Mouse (Mus musculus): ENCODE measurements around the gene Vnn1. TPM values are rescaled to one million over a fixed set of nuclear protein-coding genes. Genes with fewer than 3 reads are reported as not detected.

The Vnn1 gene
- 13.0 and 13.5 TPM in 2 replicates for polyA plus RNA-seq (2011; ENCODE audit: insufficient read depth, insufficient read length, low read depth, missing spikeins)

DNA sequence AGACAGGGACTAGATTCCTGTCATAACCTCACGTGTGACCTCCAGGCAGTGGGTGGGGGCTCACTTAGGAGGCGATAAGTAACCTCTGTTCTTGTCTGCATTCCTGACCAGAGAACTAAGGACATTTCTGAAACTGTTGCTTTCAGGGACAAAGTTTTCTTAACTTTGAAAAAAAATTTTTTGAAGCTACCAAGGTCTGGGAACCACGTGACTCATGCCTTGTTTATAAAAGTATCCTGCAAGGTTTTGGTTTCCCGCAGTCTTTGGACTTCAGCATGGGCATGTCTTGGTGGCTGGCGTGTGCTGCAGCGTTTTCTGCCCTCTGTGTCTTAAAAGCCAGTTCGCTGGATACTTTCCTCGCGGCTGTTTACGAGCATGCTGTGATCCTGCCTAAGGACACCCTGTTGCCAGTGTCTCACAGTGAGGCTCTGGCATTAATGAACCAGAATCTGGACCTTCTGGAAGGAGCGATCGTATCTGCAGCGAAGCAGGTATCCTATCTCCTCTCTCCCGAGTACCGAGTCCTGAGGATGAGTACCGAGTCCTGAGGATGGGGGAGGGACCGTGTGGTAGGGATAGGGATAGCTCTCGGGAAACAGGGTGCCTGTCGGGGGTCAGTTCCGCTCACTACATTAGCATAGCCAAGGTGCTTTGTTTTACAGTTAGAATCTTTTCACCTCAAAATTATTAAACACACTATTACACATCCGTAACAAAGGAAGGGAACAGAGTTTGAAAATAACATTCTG lies at the start of gene Vnn1:
Gene Vnn1, plus strand, starts transcription at position 88 of the 749 bp plus-strand sequence.
- no peaks in the 10 kb centered on the region for H3K4me1 ChIP-seq (ENCODE audit: control insufficient read depth, insufficient read depth, low read length)
- H3K27me3 ChIP-seq (ENCODE audit: control insufficient read depth, insufficient read depth, low read length, poor library complexity, severe bottlenecking): no peaks in the 10 kb centered on the region
- H3K27ac ChIP-seq (ENCODE audit: insufficient read depth, low read length): no peak within 1 kb of the TSS
- H3K4me3 ChIP-seq (ENCODE audit: low read depth, low read length): no peak within 1 kb of the TSS
- no peaks in the 10 kb centered on the region for H3K9me3 ChIP-seq (replicated peaks; ENCODE audit: control insufficient read depth, insufficient read depth, low read length, poor library complexity, severe bottlenecking)
- TF ChIP-seq POLR2A (IDR thresholded peaks at IDR 0.05; ENCODE audit: insufficient read depth, low read length) (no peak), EP300 (IDR thresholded peaks at IDR 0.05; ENCODE audit: insufficient read depth, low read depth, low read length) (no peak), CTCF (IDR thresholded peaks at IDR 0.05; ENCODE audit: low read depth, low read length) (no peak)
- H3K9ac ChIP-seq (ENCODE audit: low read depth, poor library complexity, severe bottlenecking): no peak within 1 kb of the TSS
- H3K36me3 ChIP-seq (ENCODE audit: control insufficient read depth, insufficient read depth, low read length, poor library complexity, severe bottlenecking): no peaks in the 10 kb centered on the region

DNA sequence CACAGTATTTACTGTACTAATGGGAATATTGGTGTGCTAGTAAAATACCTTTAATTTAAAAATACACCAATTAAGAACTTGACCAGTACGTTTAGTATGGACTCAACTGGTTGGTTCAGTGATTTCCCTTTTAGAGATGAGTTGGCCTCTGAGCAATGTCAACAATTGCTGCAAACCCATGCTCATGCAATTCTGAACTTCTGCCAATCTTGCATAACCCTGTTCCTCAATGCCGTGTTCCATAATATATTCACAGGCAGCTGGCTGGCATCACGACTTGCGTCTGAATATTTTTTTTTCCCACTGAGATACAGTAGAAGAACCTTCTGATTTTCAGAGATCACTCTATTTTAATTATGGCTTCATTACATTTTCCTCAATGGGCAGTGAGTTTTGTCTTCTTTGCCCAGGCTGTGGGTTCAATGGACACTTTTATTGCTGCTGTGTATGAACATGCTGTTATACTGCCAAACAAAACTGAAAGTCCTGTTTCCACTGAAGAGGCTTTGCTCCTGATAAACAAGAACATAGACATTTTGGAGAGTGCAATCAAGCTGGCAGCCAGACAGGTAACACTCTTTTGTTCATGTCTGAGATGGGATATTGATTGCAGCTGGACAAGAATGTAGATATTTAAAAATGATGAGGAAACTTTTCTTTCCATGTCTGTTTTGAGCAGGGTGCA lies 43.1 kb upstream of the Vnn1 start, which contains the start of gene Vnn3:
Gene Vnn3, plus strand, starts transcription at position 235 of the 685 bp plus-strand sequence.
- H3K27me3 ChIP-seq (ENCODE audit: control insufficient read depth, insufficient read depth, low read length, poor library complexity, severe bottlenecking): no peaks in the 10 kb centered on the region
- no peaks in the 10 kb centered on the region for H3K4me1 ChIP-seq (ENCODE audit: control insufficient read depth, insufficient read depth, low read length)
- peaks cover 9% of the 10 kb centered on the region for H3K9me3 ChIP-seq (replicated peaks; ENCODE audit: control insufficient read depth, insufficient read depth, low read length, poor library complexity, severe bottlenecking)
- no peak within 1 kb of the TSS for H3K27ac ChIP-seq (ENCODE audit: insufficient read depth, low read length)
- TF ChIP-seq EP300 (IDR thresholded peaks at IDR 0.05; ENCODE audit: insufficient read depth, low read depth, low read length) (no peak), CTCF (IDR thresholded peaks at IDR 0.05; ENCODE audit: low read depth, low read length) (no peak)
- H3K4me3 ChIP-seq (ENCODE audit: low read depth, low read length): no peak within 1 kb of the TSS
- no peaks in the 10 kb centered on the region for H3K36me3 ChIP-seq (ENCODE audit: control insufficient read depth, insufficient read depth, low read length, poor library complexity, severe bottlenecking)
- no peak within 1 kb of the TSS for H3K9ac ChIP-seq (ENCODE audit: low read depth, poor library complexity, severe bottlenecking)

DNA sequence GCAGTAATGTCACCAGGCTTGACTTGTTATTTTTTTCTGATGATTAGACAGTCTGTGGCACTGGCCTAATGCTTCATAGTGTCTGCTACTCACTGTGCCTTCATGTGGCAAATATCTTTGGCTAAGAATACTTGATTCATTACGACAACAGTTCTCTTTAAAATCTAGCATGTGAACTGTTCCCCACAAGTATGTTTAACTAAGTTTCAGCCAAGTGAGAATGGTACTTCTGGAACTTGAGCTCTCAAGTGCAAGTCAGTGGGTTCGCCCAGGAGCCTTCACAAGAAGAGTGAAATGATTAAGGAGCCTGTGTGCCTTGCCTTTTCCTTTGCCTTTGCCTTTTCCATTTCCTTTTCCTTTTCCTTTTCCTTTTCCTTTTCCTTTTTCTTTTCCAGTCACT lies 42.4 kb upstream of the Vnn1 start:
- no peak for TF ChIP-seq CTCF (IDR thresholded peaks at IDR 0.05; ENCODE audit: low read depth, low read length)
- no peak for TF ChIP-seq POLR2A (IDR thresholded peaks at IDR 0.05; ENCODE audit: insufficient read depth, low read length)
- no peak for TF ChIP-seq EP300 (IDR thresholded peaks at IDR 0.05; ENCODE audit: insufficient read depth, low read depth, low read length)
- Histone ChIP-seq H3K36me3 (ENCODE audit: control insufficient read depth, insufficient read depth, low read length, poor library complexity, severe bottlenecking) (no peaks in the 10 kb centered on the region), H3K9me3 (replicated peaks; ENCODE audit: control insufficient read depth, insufficient read depth, low read length, poor library complexity, severe bottlenecking) (peaks cover 9% of the 10 kb centered on the region), H3K4me3 (ENCODE audit: low read depth, low read length) (no peak overlapping the region), H3K4me1 (ENCODE audit: control insufficient read depth, insufficient read depth, low read length) (no peaks in the 10 kb centered on the region), H3K9ac (ENCODE audit: low read depth, poor library complexity, severe bottlenecking) (no peak overlapping the region), H3K27ac (ENCODE audit: insufficient read depth, low read length) (no peak overlapping the region), H3K27me3 (ENCODE audit: control insufficient read depth, insufficient read depth, low read length, poor library complexity, severe bottlenecking) (no peaks in the 10 kb centered on the region)

DNA sequence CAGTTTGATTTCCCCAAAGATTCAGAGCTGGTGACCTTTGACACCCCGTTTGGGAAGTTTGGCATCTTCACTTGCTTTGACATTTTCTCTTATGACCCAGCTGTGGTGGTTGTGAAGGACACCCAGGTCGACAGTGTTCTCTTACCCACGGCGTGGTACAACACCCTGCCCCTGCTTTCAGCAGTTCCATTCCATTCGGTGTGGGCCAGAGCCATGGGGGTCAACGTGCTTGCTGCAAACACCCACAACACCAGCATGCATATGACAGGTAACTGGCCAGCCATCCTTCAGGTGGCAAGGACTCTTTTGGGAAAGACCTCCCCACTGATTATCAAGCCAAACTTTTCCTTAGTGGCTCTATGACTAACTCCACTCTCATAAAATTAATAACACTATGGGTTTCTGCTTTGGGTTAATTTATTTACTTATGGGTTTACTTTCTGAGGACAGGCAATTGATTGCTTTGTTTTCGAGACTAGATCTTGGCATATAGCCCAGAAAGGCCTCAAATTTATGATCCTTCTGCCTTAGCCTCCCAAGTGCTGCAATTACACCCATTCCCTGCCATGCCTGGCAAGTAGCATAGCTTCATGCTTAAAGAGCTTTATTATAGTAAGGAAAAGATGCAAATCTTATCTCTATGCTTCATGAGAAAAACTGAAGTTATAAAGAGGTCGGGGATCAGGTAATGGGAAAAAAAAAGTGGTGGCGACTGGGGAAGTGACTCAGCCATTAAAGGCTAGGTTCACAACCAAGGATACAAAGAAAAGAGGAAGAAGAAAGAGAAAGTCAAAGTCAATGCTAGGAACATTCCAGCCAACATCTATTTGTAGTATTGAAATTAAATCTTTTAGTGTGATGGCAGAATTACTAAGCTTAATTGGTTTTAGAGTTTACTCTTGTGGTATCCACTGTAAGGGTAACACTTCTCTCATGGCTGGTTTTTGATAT lies 29.9 kb upstream of the Vnn1 start:
- H3K27me3 ChIP-seq (ENCODE audit: control insufficient read depth, insufficient read depth, low read length, poor library complexity, severe bottlenecking): no peaks in the 10 kb centered on the region
- TF ChIP-seq EP300 (IDR thresholded peaks at IDR 0.05; ENCODE audit: insufficient read depth, low read depth, low read length) (no peak), CTCF (IDR thresholded peaks at IDR 0.05; ENCODE audit: low read depth, low read length) (no peak), POLR2A (IDR thresholded peaks at IDR 0.05; ENCODE audit: insufficient read depth, low read length) (no peak)
- no peaks in the 10 kb centered on the region for H3K36me3 ChIP-seq (ENCODE audit: control insufficient read depth, insufficient read depth, low read length, poor library complexity, severe bottlenecking)
- H3K4me3 ChIP-seq (ENCODE audit: low read depth, low read length): no peak overlapping the region
- no peak overlapping the region for H3K27ac ChIP-seq (ENCODE audit: insufficient read depth, low read length)
- peaks cover 32% of the 10 kb centered on the region for H3K9me3 ChIP-seq (replicated peaks; ENCODE audit: control insufficient read depth, insufficient read depth, low read length, poor library complexity, severe bottlenecking)
- no peaks in the 10 kb centered on the region for H3K4me1 ChIP-seq (ENCODE audit: control insufficient read depth, insufficient read depth, low read length)
- H3K9ac ChIP-seq (ENCODE audit: low read depth, poor library complexity, severe bottlenecking): no peak overlapping the region

GRCm38 (mm10) chr10:23880695-23881094 lies 13.8 kb upstream of the Vnn1 start:
- H3K36me3 ChIP-seq (ENCODE audit: control insufficient read depth, insufficient read depth, low read length, poor library complexity, severe bottlenecking): no peaks in the 10 kb centered on the region

More at GRCm38 (mm10) chr10:23880695-23881094, 13.8 kb upstream of the Vnn1 start:
- H3K9me3 ChIP-seq (replicated peaks; ENCODE audit: control insufficient read depth, insufficient read depth, low read length, poor library complexity, severe bottlenecking): peaks cover 16% of the 10 kb centered on the region
- TF ChIP-seq POLR2A (IDR thresholded peaks at IDR 0.05; ENCODE audit: insufficient read depth, low read length) (no peak), EP300 (IDR thresholded peaks at IDR 0.05; ENCODE audit: insufficient read depth, low read depth, low read length) (no peak), CTCF (IDR thresholded peaks at IDR 0.05; ENCODE audit: low read depth, low read length) (no peak)
- no peaks in the 10 kb centered on the region; the same call in 1 of the 2 replicates for H3K27me3 ChIP-seq (ENCODE audit: control insufficient read depth, insufficient read depth, low read length, poor library complexity, severe bottlenecking)
- H3K4me1 ChIP-seq (ENCODE audit: control insufficient read depth, insufficient read depth, low read length): no peaks in the 10 kb centered on the region
- H3K4me3 ChIP-seq (ENCODE audit: low read depth, low read length): no peak overlapping the region
- H3K27ac ChIP-seq (ENCODE audit: insufficient read depth, low read length): no peak overlapping the region
- H3K9ac ChIP-seq (ENCODE audit: low read depth, poor library complexity, severe bottlenecking): no peak overlapping the region
